Mouse (Mus musculus) heart, embryonic 15.5 days (tissue): Measurements from ENCODE around the gene Gm17190. TPM values are rescaled to one million over a fixed set of nuclear protein-coding genes. Genes with fewer than 3 reads are reported as not detected.
A peak's percentile ranks its signal among the peaks of the same experiment; 100 is the strongest.

Source experiments
- ATAC-seq: fragments of 200-750 bp; cut with Nextera tagmentation; replicated peaks from 2 replicates; pipeline ENCODE4 v1.8.0; 2017; ENCODE audit warnings: low read depth, moderate TSS enrichment; ENCODE audit not compliant: insufficient number of reproducible peaks, insufficient read depth, low FRiP score
- H3K27ac ChIP-seq: fragments of 300-500 bp; sonication (generic); 2 replicates; pipeline ENCODE4 v1.5.1; 2015; ENCODE audit warnings: mild to moderate bottlenecking, inconsistent platforms
- H3K27me3 ChIP-seq: fragments of 300-500 bp; sonication (generic); 2 replicates; pipeline ENCODE4 v1.6.1; 2015; ENCODE audit warnings: inconsistent platforms
- H3K36me3 ChIP-seq: fragments of 300-500 bp; sonication (generic); 2 replicates; pipeline ENCODE4 v1.6.1; 2015; ENCODE audit warnings: mild to moderate bottlenecking, inconsistent platforms
- H3K4me1 ChIP-seq: fragments of 300-500 bp; sonication (generic); replicated peaks from 2 replicates; pipeline ENCODE4 v1.6.1; 2015; ENCODE audit warnings: inconsistent platforms
- H3K4me2 ChIP-seq: fragments of 300-500 bp; sonication (generic); 2 replicates; pipeline ENCODE4 v1.6.1; 2015; ENCODE audit warnings: inconsistent platforms, mild to moderate bottlenecking, moderate library complexity
- H3K4me3 ChIP-seq: fragments of 300-500 bp; sonication (generic); 2 replicates; pipeline ENCODE4 v1.5.1; 2015; ENCODE audit warnings: mild to moderate bottlenecking, inconsistent platforms
- H3K9ac ChIP-seq: fragments of 300-500 bp; sonication (generic); 2 replicates; pipeline ENCODE4 v1.6.1; 2015; ENCODE audit warnings: mild to moderate bottlenecking, inconsistent platforms
- H3K9me3 ChIP-seq: fragments of 300-500 bp; sonication (generic); replicated peaks from 2 replicates; pipeline ENCODE4 v1.6.1; 2016; ENCODE audit warnings: inconsistent platforms
- WGBS: fragments of 180-500 bp; shearing (Covaris S2); methylation state at CpG from one replicate; pipeline ENCODE4 v1.1.7; 2015; ENCODE audit warnings: mixed read lengths; 5-methylcytosine and 5-hydroxymethylcytosine counted together
- polyA plus RNA-seq: library from polyadenylated mRNA; unstranded; fragments of >200 nt; fragmentation: Nextera tagmentation; extraction: Ambion mirVana; gene quantifications from 2 replicates; pipeline ENCODE4 v1.2.1, GENCODE M21; 2015

Gene Gm17190
- polyA plus RNA-seq, 1 experiment from 2014 or later: not detected

GRCm38 (mm10) chr13:96125011-96125410, 43.2 kb downstream of the Gm17190 start:
- no peak overlapping the region for H3K9ac ChIP-seq
- ATAC-seq: no peak
- no peak overlapping the region for H3K4me2 ChIP-seq
- no peak overlapping the region for H3K4me3 ChIP-seq
- H3K4me1 ChIP-seq: peaks cover 4% of the 10 kb centered on the region; the same call in 1 of the 2 replicates
- H3K27me3 ChIP-seq: peaks cover 31% of the 10 kb centered on the region
- H3K36me3 ChIP-seq: no peaks in the 10 kb centered on the region
- H3K27ac ChIP-seq: no peak overlapping the region
- no peaks in the 10 kb centered on the region for H3K9me3 ChIP-seq
- WGBS: 52% methylated on average over 5 of the region's 5 CpGs

- H3K9ac ChIP-seq: no peak overlapping the region
- peaks cover 48% of the 10 kb centered on the region for H3K27me3 ChIP-seq
- H3K4me2 ChIP-seq: no peak overlapping the region
- no peaks in the 10 kb centered on the region for H3K9me3 ChIP-seq
- H3K36me3 ChIP-seq: no peaks in the 10 kb centered on the region
- H3K27ac ChIP-seq: no peak overlapping the region
- H3K4me1 ChIP-seq: peaks cover 15% of the 10 kb centered on the region
- ATAC-seq: no peak
- H3K4me3 ChIP-seq: no peak overlapping the region
- 72% methylated on average over 6 of the region's 6 CpGs for WGBS
Observed at GRCm38 (mm10) chr13:96126669-96127068, 44.8 kb downstream of the Gm17190 start.

- H3K9ac ChIP-seq: no peak overlapping the region
- WGBS: 71% methylated on average over 3 of the region's 3 CpGs
- no peak overlapping the region for H3K27ac ChIP-seq
- no peak for ATAC-seq
- peaks cover 72% of the 10 kb centered on the region for H3K27me3 ChIP-seq
- no peak overlapping the region for H3K4me3 ChIP-seq
- peaks cover 29% of the 10 kb centered on the region for H3K4me1 ChIP-seq
- H3K4me2 ChIP-seq: no peak overlapping the region
- no peaks in the 10 kb centered on the region for H3K36me3 ChIP-seq
- H3K9me3 ChIP-seq: no peaks in the 10 kb centered on the region
Observed at GRCm38 (mm10) chr13:96129081-96129480, 47.2 kb downstream of the Gm17190 start.

GRCm38 (mm10) chr13:96131050-96131449, 49.2 kb downstream of the Gm17190 start:
- Histone ChIP-seq H3K27me3 (peaks cover 83% of the 10 kb centered on the region), H3K4me3 (peak overlapping the region; percentile 51), H3K9ac (no peak overlapping the region), H3K9me3 (no peaks in the 10 kb centered on the region), H3K27ac (no peak overlapping the region), H3K4me1 (peaks cover 26% of the 10 kb centered on the region), H3K36me3 (no peaks in the 10 kb centered on the region), H3K4me2 (peak overlapping the region; percentile 94)
- no peak; the same call in 1 of the 2 replicates for ATAC-seq
- under 1% methylated on average over 30 of the region's 30 CpGs for WGBS

- no peaks in the 10 kb centered on the region for H3K36me3 ChIP-seq
- H3K4me3 ChIP-seq: peak overlapping the region; percentile 51
- under 1% methylated on average over 19 of the region's 19 CpGs for WGBS
- H3K9me3 ChIP-seq: no peaks in the 10 kb centered on the region
- peak overlapping the region; percentile 94 for H3K4me2 ChIP-seq
- H3K27ac ChIP-seq: no peak overlapping the region
- peaks cover 83% of the 10 kb centered on the region for H3K27me3 ChIP-seq
- peaks cover 26% of the 10 kb centered on the region for H3K4me1 ChIP-seq
- H3K9ac ChIP-seq: 0 out of 2 replicates have a peak overlapping the region, but pooled peaks have one; percentile 29
- ATAC-seq: no peak
Observed at GRCm38 (mm10) chr13:96131911-96132310, 50.1 kb downstream of the Gm17190 start.

GRCm38 (mm10) chr13:96132401-96132816, 50.6 kb downstream of the Gm17190 start, which contains the start of gene Sv2c:
Sv2c (minus strand) TSS chr13:96132577.
- whole genome bisulfite sequencing: under 1% methylated on average over 44 of the region's 44 CpGs
- Histone ChIP-seq H3K9ac (peak within 1 kb of the TSS; percentile 29; the same call in 1 of the 2 replicates), H3K4me3 (peak within 1 kb of the TSS; percentile 51), H3K36me3 (no peaks in the 10 kb centered on the region), H3K4me1 (peaks cover 26% of the 10 kb centered on the region), H3K27ac (no peak within 1 kb of the TSS), H3K9me3 (no peaks in the 10 kb centered on the region), H3K27me3 (peaks cover 79% of the 10 kb centered on the region), H3K4me2 (peak within 1 kb of the TSS; percentile 94)
- ATAC-seq: peak; percentile 60

Other genes starting within 250 kb of the Gm17190 start
- gene Iqgap2, start 190.1 kb upstream of the Gm17190 start, polyA plus RNA-seq: 2.4 and 4.4 TPM in 2 replicates
- gene Gm20075, start 678 bp upstream of the Gm17190 start, polyA plus RNA-seq: 26.2 and 29.9 TPM in 2 replicates
- gene Sv2c, start 50.5 kb downstream of the Gm17190 start, polyA plus RNA-seq: 0.92 and 2.4 TPM in 2 replicates